Mouse (Mus musculus): ENCODE data around the gene Fam110c. TPM values are rescaled to one million over a fixed set of nuclear protein-coding genes. Genes with fewer than 3 reads are reported as not detected.

Fam110c gene
- polyA plus RNA-seq, 2 experiments, result 1.0 to 1.3 TPM

DNA sequence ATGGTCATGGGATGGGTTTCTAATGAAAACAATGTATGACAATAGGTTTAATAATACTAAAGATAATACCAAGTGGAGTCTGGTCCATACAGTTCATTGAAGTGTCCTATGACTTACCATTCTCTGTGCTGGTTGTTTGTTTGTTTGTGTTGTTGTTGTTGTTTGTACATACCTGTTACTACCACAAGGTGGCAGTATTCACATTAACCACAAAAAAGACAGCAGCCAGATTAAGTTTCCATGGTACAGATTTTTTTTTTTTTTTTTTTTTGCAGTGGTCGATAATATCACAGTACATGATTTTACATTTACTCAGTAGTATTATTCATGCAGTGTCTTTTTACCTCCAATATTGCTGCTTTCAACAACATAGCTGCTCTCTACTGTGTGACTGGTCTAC, 52.4 kb downstream of the Fam110c start:
- Histone ChIP-seq H3K36me3 (replicated peaks; ENCODE audit: control insufficient read depth, insufficient read depth, low read depth) (no peaks in the 10 kb centered on the region), H3K27ac (no peak overlapping the region), H3K9ac (replicated peaks) (no peak overlapping the region), H3K27me3 (ENCODE audit: control insufficient read depth, insufficient read depth, low read length) (no peaks in the 10 kb centered on the region), H3K4me3 (ENCODE audit: insufficient read depth in 1 of 2, low read depth in 2 of 2, low read length in 2 of 2) (no peak overlapping the region), H3K4me1 (replicated peaks; ENCODE audit: control insufficient read depth in 2 of 2, insufficient read depth in 2 of 2, low read length in 1 of 2) (no peaks in the 10 kb centered on the region), H3K9me3 (ENCODE audit: control insufficient read depth, low read length) (no peaks in the 10 kb centered on the region), H3K4me2 (ENCODE audit: low read depth) (no peak overlapping the region)
- ATAC-seq (ENCODE audit: insufficient read depth), result no peak
- TF ChIP-seq EP300 (IDR thresholded peaks at IDR 0.05; ENCODE audit: low read depth) (no peak), CTCF (IDR thresholded peaks at IDR 0.05; ENCODE audit: low read depth) (peak; percentile 52; the same call in 1 of the 2 replicates)
- WGBS (ENCODE audit: insufficient replicate concordance), result 21% methylated on average over 1 of the region's 1 CpGs
- DNase-seq (ENCODE audit: low read depth in 3 of 3, low spot score in 3 of 3), result no peak

DNA sequence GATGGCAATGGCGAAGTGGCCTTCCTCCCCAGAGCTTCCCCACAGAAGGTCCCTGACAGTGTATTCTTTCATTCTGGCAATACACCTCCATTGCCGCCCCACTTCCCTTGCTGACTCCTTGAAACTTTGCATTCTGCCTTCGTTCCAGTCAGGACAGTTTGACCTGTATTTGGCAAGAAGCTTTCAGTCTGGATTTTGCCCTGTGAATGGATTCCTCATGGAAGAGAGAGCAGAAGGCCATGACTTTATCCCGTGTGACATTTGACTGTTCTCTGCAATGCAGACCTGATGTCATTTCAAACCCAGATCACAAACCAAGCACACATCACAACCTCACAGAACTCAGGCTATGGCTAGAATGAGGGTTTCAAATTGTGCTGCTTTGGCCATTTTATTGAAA, 55.9 kb downstream of the Fam110c start:
- H3K4me2 ChIP-seq (ENCODE audit: low read depth), result no peak overlapping the region
- no peak overlapping the region for H3K4me3 ChIP-seq (ENCODE audit: insufficient read depth in 1 of 2, low read depth in 2 of 2, low read length in 2 of 2)
- H3K4me1 ChIP-seq (replicated peaks; ENCODE audit: control insufficient read depth in 2 of 2, insufficient read depth in 2 of 2, low read length in 1 of 2), result no peaks in the 10 kb centered on the region
- DNase-seq (ENCODE audit: low read depth in 3 of 3, low spot score in 3 of 3), result no peak
- H3K27me3 ChIP-seq (ENCODE audit: control insufficient read depth, insufficient read depth, low read length), result no peaks in the 10 kb centered on the region
- no peak for ATAC-seq (ENCODE audit: insufficient read depth)
- no peak overlapping the region for H3K27ac ChIP-seq
- TF ChIP-seq CTCF (IDR thresholded peaks at IDR 0.05; ENCODE audit: low read depth) (no peak), EP300 (IDR thresholded peaks at IDR 0.05; ENCODE audit: low read depth) (no peak)
- no peaks in the 10 kb centered on the region for H3K9me3 ChIP-seq (ENCODE audit: control insufficient read depth, low read length)
- no peaks in the 10 kb centered on the region for H3K36me3 ChIP-seq (replicated peaks; ENCODE audit: control insufficient read depth, insufficient read depth, low read depth)
- H3K9ac ChIP-seq (replicated peaks), result no peak overlapping the region
- WGBS (ENCODE audit: insufficient replicate concordance), result 71% methylated on average over 4 of the region's 4 CpGs

Other genes starting within 250 kb of the Fam110c start
- not detected in 2 replicates for gene Alkal2, start 189.5 kb upstream of the Fam110c start, polyA plus RNA-seq (2012; rRNA removed)
- gene Alkal2, start 189.5 kb upstream of the Fam110c start, polyA plus RNA-seq (2014; fragmentation: Nextera tagmentation; extraction: Ambion mirVana), result not detected in 2 replicates
- 21.0 and 43.2 TPM in 2 replicates for gene Acp1, start 162.3 kb upstream of the Fam110c start, polyA plus RNA-seq (2012; rRNA removed)
- 349 and 368 TPM in 2 replicates for gene Acp1, start 162.3 kb upstream of the Fam110c start, polyA plus RNA-seq (2014; fragmentation: Nextera tagmentation; extraction: Ambion mirVana)
- 11.0 and 19.4 TPM in 2 replicates for gene Sh3yl1, start 162.2 kb upstream of the Fam110c start, polyA plus RNA-seq (2012; rRNA removed)
- gene Sh3yl1, start 162.2 kb upstream of the Fam110c start, polyA plus RNA-seq (2014; fragmentation: Nextera tagmentation; extraction: Ambion mirVana), result 31.3 and 37.4 TPM in 2 replicates
- gene Gm6993, start 166.9 kb downstream of the Fam110c start, polyA plus RNA-seq (2012; rRNA removed), result not detected in 2 replicates
- not detected in 2 replicates for gene Gm6993, start 166.9 kb downstream of the Fam110c start, polyA plus RNA-seq (2014; fragmentation: Nextera tagmentation; extraction: Ambion mirVana)
- gene Lamb1, start 191.4 kb downstream of the Fam110c start, polyA plus RNA-seq (2012; rRNA removed), result 1.7 and 2.6 TPM in 2 replicates
- 1.9 and 2.3 TPM in 2 replicates for gene Lamb1, start 191.4 kb downstream of the Fam110c start, polyA plus RNA-seq (2014; fragmentation: Nextera tagmentation; extraction: Ambion mirVana)

Data from liver, embryonic 14.5 days (tissue).